Mouse (Mus musculus) retina, adult 2 months (tissue): ENCODE data around the gene Pde4dip.
A peak's percentile ranks its signal among the peaks of the same experiment; 100 is the strongest.

ENCODE experiments used
- DNase-seq: peaks from one replicate; pipeline ENCODE4 v3.0.0-alpha.2; 2012; ENCODE audit warnings: low read depth, low spot score

The Pde4dip gene

DNA sequence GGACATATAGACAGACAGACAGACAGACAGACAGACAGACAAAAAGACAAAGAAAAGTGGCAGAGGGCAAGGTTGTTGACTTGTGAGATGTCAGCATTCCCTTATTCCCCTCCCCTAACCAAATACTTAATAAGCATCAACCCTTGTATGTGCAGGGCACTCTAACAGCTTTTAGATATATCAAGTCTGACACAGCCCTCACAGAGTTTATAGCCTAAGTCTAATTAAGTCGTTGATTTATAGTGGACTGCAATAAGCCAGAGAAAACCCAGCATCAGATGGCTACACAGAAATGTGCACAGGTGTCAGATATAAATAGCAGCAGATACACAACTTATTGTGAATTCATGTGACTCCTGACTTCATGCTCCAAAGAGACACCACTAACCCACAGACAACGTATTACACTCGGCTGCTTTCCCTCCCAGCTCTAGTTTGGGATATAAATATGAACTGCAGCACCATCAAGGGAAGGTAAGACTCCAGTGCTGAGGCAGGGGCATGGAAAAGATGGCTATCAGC, 87.3 kb downstream of the Pde4dip start:
- DNase-seq: no peak

GRCm38 (mm10) chr3:97800657-97801056, 87.8 kb downstream of the Pde4dip start:
- DNase-seq: no peak

DNA sequence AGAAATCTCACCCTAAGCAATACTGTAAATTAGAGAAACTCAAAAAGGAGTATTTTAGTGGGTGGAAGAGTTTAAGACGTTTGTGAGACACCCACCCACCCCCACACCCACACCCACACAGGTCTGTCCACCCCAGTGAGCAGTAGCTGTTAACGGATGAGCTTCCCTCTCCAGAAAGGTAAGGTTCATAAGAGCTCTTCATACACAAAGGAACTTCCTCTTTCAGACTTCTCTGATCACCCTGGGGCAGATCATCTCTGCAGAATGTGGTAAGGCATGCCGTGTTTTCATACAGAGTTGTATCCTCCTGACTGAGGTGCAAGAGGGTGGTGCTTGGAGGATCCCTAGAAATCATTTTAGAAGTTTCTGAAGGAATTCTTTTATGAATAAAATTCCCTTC, 88.5 kb downstream of the Pde4dip start:
- no peak for DNase-seq

DNA sequence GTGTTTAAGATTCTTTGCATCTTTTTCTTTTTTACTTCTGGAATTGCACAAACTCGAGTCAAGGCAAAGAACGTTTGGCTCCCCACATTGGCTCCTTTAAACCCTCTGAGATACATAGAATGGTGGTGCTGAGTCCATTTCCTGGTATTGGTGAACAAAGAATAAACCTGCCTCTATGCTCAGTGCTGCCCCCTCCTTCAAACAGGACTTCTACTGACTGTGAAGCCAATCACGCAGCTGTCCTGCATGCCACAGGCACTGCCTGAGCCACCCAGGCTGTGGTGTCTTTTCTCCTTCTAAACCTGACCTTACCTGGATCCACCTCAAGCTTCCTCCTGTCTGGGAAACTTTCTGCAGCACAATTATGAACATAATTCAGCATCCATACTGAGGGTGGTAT, 89.2 kb downstream of the Pde4dip start:
- DNase-seq: no peak

GRCm38 (mm10) chr3:97797371-97797770, 91.1 kb downstream of the Pde4dip start:
- no peak for DNase-seq

DNA sequence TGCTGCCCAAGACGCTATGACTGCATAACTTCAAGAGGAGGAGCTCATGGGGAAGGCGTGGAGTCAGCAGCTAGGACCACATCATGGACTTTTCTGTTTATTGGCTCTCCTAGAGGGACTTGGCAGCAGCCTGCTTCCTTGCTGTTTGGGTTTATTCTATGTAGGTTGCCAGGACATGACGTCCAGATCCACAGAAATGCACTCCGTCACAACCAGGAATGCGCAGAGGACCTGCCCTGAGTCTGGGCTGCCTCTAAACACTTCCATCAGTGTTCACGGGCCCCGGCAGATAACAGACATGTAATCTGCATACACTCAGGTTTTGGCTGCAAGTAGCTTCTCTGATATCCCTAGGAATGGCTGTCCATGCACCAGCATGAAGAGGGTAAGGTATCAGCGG, 94.5 kb downstream of the Pde4dip start:
- DNase-seq: no peak

DNA sequence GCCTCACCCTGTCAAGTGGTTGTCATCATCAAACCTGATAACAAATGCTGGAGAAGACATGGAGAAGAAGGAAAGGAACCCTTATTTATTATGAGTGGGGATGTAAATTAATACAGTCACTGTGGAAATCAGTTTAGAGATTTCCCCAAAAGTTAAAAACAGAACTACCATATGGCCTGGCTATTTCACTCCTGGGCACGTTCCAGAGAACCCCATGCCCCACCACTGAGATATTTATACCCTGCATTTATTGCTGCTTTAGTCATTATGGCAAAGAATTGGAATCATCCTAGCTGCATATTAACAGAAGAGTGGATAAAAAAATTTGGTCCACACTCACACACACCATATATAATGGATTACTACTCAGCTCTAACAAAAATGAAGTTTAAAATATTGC, 98.4 kb downstream of the Pde4dip start:
- DNase-seq: no peak

GRCm38 (mm10) chr3:97789317-97789716, 99.2 kb downstream of the Pde4dip start:
- no peak for DNase-seq

GRCm38 (mm10) chr3:97776195-97776594, 112.3 kb downstream of the Pde4dip start:
- no peak for DNase-seq

- no peak for DNase-seq
Observed at GRCm38 (mm10) chr3:97775742-97776141, 112.8 kb downstream of the Pde4dip start.

GRCm38 (mm10) chr3:97774861-97775260, 113.6 kb downstream of the Pde4dip start:
- no peak for DNase-seq

GRCm38 (mm10) chr3:97767771-97768762, 120.4 kb downstream of the Pde4dip start:
- peak; percentile 90 for DNase-seq

DNA sequence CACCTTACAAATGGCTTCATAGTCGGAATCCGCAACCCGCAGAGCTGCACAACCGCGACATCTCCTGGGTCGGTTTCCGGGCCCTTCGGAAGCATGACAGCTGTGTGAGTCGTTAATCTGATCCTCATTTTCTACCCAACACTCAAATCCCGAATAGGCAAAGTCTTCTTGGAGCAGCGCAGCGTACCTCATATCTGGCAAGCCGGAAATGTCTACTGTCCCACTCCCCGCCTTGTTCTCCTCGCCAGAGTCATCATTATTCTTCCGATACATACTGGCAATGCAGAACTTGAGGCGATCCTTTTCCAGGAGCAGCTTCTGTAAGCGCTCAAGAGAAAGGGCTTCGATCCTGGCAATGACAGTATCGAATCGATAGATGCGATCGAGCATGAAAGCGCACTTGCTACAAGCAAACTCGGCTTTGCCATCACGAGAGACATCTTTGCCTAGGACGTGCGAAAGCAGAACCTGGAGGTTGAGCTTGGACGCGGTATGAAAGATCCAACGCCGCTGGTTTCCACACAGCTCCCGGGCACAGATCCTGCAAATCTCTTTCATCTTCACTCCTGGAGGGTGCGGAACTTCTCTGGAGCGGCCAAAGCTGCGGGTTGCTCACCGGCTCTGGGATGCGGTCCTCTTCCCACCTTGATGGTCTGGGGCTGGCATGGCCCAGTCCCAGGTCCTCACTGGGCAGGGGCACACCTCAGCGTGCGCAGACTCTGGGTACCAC, 121.3 kb downstream of the Pde4dip start:
- DNase-seq: no peak

- DNase-seq: no peak
Observed at GRCm38 (mm10) chr3:97766459-97766858, 122.0 kb downstream of the Pde4dip start.

GRCm38 (mm10) chr3:97764152-97764551, 124.4 kb downstream of the Pde4dip start:
- DNase-seq: no peak

GRCm38 (mm10) chr3:97761951-97762350, 126.6 kb downstream of the Pde4dip start:
- no peak for DNase-seq

DNA sequence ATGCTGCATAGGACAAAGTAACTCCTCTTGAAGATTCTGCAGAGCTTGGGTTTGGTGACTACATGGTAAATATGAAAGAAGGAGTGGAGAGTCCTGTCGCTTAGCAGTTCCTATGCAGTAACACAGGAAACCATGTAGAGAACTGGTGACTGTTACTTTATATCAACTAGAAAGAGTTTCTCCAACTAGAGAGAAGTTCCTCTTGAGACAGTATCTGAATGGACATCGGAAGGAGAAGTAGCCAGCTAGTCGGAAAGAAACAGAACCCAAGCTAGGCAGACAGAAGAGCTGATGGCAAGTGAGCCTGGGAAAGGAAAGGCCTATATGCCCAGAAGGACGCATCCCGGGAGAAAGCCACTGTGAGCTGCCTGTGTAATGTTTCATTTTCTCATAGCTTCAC, 127.3 kb downstream of the Pde4dip start:
- no peak for DNase-seq

DNA sequence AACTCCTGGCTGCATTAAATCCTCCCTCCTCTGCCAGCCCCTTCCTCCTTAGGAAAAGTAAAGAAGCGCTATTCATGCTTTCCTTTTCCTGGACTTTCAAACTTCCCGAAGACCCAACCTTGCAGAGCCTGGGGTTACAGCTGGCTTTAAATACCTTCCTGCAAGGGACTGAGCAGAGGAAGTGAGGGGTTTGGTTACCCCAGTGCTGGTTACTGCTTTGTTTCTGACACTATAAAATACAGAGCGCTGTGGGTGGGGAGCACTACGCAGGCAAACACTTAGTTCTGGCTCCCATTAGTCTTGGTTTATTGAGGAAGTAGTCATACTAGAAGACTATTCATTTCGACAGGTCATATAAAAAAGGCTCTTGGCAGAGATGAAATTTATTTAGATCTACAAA, 128.7 kb downstream of the Pde4dip start:
- no peak for DNase-seq

DNA sequence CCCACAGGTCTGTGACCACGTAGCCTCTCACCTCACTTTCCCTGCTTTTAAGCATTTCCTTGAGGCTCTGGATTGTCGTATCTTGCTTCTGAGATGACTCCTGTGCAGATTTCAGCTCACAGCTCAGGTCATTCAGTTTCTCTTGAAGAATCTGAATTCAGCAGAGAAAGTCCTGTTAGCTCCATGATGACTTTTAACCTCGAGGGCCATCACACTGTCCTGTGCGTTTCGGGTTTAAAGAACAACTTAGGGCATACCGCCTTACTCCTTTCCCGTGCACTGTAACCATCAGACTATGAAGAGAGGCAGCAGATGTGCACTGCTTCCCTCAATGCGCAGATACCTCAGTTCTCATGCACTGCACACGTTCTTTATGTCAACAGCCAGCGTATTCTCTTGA, 131.0 kb downstream of the Pde4dip start:
- DNase-seq: no peak

DNA sequence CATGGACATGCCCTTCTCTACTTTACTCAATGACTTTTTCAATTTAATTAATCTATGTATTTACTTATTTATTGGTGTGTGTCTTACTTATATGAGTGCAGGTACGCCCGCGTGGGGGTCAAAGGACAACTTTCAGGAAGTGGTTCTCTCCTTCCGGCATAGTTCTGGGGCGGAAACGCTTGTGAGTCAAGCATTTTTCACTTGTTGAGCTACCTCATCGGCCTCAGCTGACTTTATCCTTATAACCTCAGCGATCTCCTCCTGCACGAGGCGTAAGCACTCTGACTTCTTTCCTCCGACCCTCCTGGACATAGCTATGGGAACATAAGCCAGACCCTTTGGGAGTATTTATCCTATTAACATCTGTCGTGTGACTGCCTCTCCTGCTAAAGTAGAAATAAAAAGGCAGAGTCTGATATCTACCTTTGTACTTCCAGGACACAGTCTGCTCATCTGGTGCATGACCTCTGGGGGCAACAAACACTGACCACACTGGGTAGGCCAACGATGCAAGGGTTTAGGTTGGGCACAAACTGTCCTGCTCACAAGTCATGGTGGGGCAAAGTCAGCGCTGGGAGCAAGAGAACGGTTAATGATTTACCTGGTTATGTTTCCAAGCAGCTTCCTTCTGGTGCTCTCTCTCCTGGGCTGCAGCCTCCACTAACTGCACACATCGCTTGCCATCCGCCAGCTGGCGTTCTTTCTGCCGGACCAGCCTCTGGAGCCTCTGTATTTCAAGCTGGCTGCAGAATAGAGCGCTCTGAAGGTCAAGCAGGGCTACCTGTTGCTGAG, 132.0 kb downstream of the Pde4dip start:
- no peak for DNase-seq

DNA sequence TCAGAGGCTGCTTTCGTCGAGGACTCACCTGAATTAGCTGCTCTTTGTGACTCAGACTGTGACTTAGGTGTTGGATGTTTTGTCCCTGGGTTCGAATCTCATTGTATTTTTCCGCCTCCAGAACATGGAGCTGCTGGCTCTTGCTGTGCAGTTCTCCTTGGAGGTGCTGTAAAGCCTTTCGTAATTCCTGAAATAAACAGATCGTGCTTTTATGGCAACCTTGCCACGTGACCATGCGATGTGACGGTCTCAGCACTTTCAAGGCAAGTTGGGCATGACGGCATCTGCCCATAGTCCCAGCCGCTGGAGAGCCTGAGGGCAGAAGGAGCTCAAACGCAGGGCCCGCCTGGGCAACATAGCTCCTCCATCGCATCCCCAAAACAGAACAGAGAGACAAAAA, 133.1 kb downstream of the Pde4dip start:
- DNase-seq: no peak

DNA sequence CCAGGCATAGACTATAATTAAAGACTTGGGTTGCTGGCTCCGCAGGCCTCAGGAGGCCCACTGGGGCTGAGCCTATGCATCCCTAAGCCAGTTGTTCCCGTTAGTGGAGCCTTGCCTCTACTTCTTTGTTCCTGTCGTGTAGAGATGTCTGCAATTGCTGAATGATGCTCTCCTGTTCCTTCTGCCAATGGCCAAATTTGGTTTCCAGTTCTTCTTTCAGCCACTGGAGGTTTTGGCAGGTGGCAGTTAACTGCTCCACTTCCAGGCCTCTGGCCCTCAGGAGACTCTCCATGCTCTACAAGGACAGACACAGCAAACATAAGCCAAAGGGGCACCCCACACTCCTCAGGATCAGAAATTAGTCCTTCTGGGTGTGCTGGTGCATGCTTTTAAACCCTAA, 135.6 kb downstream of the Pde4dip start:
- no peak for DNase-seq
